Mouse (Mus musculus): Measurements from ENCODE around the gene Kdelr2.

DNA sequence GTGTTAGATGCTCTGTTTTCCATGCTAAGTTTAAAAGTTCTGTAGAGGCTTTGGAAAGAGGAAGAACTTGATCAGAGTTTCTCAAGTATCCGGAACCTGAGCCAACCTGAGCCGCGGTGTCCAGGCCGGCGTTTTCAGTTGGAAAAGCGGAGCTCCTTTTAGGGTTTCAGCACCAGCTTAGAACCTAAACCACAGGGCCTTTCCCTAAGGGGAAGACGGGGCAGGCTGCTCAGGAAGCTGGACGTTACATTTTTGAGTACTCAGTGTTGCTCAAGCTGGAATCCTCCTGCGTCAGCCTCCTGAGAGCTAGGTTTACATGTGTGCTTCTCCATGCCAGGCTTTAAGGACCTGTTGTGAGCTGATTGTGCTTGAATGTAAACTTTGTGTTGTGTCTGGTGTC is 2.9 kb downstream of the Kdelr2 start:
- TF ChIP-seq GATA1 (IDR thresholded peaks at IDR 0.05; ENCODE audit: low read length) (no peak), TAL1 (IDR thresholded peaks at IDR 0.05; ENCODE audit: low read length) (no peak)

Data from erythroblast, embryonic 14.5 days (primary cell).